ENCODE assay signal across 21 mouse cellular contexts in genomic region chr9:88163025-88163780, GRCm38 (mm10).
"Had no signal": no experiment of that assay in that cellular context is flagged by ENCODE, and none has a peak within 500 bp of the region (broad histone marks: within the 10 kb centered on the region; RNA-seq: fewer than 3 reads in every experiment).

No protein-coding gene starts in this region.

- H3K36me3 ChIP-seq: heart, embryonic 10.5 days; heart, embryonic 12.5 days; hindbrain, embryonic 10.5 days; hindbrain, embryonic 12.5 days; kidney, embryonic 15.5 days; limb, embryonic 13.5 days; limb, embryonic 15.5 days; liver, embryonic 12.5 days had no signal

- ATAC-seq: hindbrain, embryonic 16.5 days; inflammation-experienced regulatory T-cells, adult 6 months; liver, embryonic 12.5 days had no signal

- H3K4me1 ChIP-seq: heart, embryonic 10.5 days; heart, embryonic 12.5 days; hindbrain, embryonic 10.5 days; hindbrain, embryonic 12.5 days; kidney, embryonic 15.5 days; limb, embryonic 13.5 days; limb, embryonic 15.5 days; liver, embryonic 12.5 days had no signal

- H3K4me3 ChIP-seq: gastrocnemius, adult 2 months; heart, adult 2 months; heart, embryonic 10.5 days; heart, embryonic 12.5 days; hindbrain, embryonic 10.5 days; hindbrain, embryonic 12.5 days; kidney, embryonic 15.5 days; limb, embryonic 13.5 days; limb, embryonic 15.5 days; liver, embryonic 12.5 days had no signal

- H3K4me2 ChIP-seq: heart, embryonic 12.5 days; hindbrain, embryonic 12.5 days; hindbrain, embryonic 14.5 days; kidney, embryonic 15.5 days; limb, embryonic 13.5 days; limb, embryonic 15.5 days; liver, embryonic 12.5 days had no signal

- H3K9ac ChIP-seq: heart, embryonic 12.5 days; hindbrain, embryonic 12.5 days; hindbrain, embryonic 14.5 days; kidney, embryonic 15.5 days; limb, embryonic 13.5 days; limb, embryonic 15.5 days; liver, embryonic 12.5 days; liver, embryonic 14.5 days had no signal

- H3K9me3 ChIP-seq: heart, embryonic 10.5 days; heart, embryonic 12.5 days; hindbrain, embryonic 10.5 days; hindbrain, embryonic 12.5 days; kidney, embryonic 15.5 days; limb, embryonic 13.5 days; limb, embryonic 15.5 days had no signal

- H3K27me3 ChIP-seq: heart, embryonic 12.5 days; hindbrain, embryonic 12.5 days; kidney, embryonic 15.5 days; limb, embryonic 13.5 days; limb, embryonic 15.5 days; liver, embryonic 12.5 days had no signal

- DNase-seq: gastrocnemius, adult 2 months; gastrocnemius, postnatal 25 days; heart, adult 2 months; heart, postnatal 4 days; kidney, adult 11 months; kidney, postnatal 14 days; layer of hippocampus, adult 9-11 months; layer of hippocampus, postnatal 36 days had no signal

- H3K27ac ChIP-seq: gastrocnemius, adult 2 months; heart, adult 2 months; heart, embryonic 10.5 days; hindbrain, embryonic 10.5 days; hindbrain, embryonic 12.5 days; hindbrain, embryonic 14.5 days; kidney, embryonic 15.5 days; kidney, postnatal 0 days; limb, embryonic 13.5 days; limb, embryonic 15.5 days; liver, embryonic 12.5 days; liver, embryonic 14.5 days had no signal
